Comparison of ENCODE assay signal across 8 mouse cellular contexts in genomic region chr12:99457521-99458205, GRCm38 (mm10).
DNase-seq lines count a peak whose midpoint lies in the region; ATAC-seq and TF ChIP-seq lines count a peak whose summit lies in the region.

No protein-coding gene starts in this region.

- 29% methylated on average over 10 of the region's 10 CpGs for WGBS in heart, embryonic 15.5 days
- 60% methylated on average over 10 of the region's 10 CpGs for WGBS in forebrain, embryonic 13.5 days

- no peak for TF ChIP-seq EP300 in MEL (IDR thresholded peaks at IDR 0.05; ENCODE audit: low read depth in 1 of 2, low read length in 2 of 2)

- peak overlapping the region; percentile 26; the same call in 1 of the 2 replicates for H3K27ac ChIP-seq in heart, embryonic 15.5 days
- no peak overlapping the region for H3K27ac ChIP-seq in MEL (ENCODE audit: control insufficient read depth, low read depth, low read length)
- peak overlapping the region; percentile 41; the same call in 1 of the 2 replicates for H3K27ac ChIP-seq in forebrain, embryonic 13.5 days

- H3K9ac ChIP-seq in heart, embryonic 15.5 days: no peak overlapping the region
- no peak overlapping the region for H3K9ac ChIP-seq in MEL (ENCODE audit: control insufficient read depth, low read depth, low read length, poor library complexity, severe bottlenecking)
- H3K9ac ChIP-seq in forebrain, embryonic 13.5 days: no peak overlapping the region

- H3K36me3 ChIP-seq in heart, embryonic 15.5 days: no peaks in the 10 kb centered on the region
- H3K36me3 ChIP-seq in MEL (ENCODE audit: control insufficient read depth in 1 of 2, insufficient read depth in 2 of 2, low read length in 2 of 2): no peaks in the 10 kb centered on the region; a peak in 1 of 4 replicates
- no peaks in the 10 kb centered on the region for H3K36me3 ChIP-seq in forebrain, embryonic 13.5 days (ENCODE audit: poor library complexity, severe bottlenecking)

- peaks cover 14% of the 10 kb centered on the region for H3K4me1 ChIP-seq in heart, embryonic 15.5 days (replicated peaks)
- no peaks in the 10 kb centered on the region; a peak in 1 of 4 replicates for H3K4me1 ChIP-seq in MEL (ENCODE audit: control insufficient read depth in 1 of 2, insufficient read depth in 2 of 2, low read length in 2 of 2)
- peaks cover 24% of the 10 kb centered on the region for H3K4me1 ChIP-seq in forebrain, embryonic 13.5 days

- DNase-seq in heart, postnatal 14 days: no peak
- DNase-seq in MEL (ENCODE audit: low read depth, low spot score): peak; percentile 12
- no peak for DNase-seq in T-cell, adult 2 months (ENCODE audit: low spot score)
- no peak for DNase-seq in adrenal gland, adult (ENCODE audit: inconsistent age in 2 of 2, low spot score in 1 of 2)

- H3K4me3 ChIP-seq in heart, embryonic 15.5 days: no peak overlapping the region
- no peak overlapping the region for H3K4me3 ChIP-seq in MEL (ENCODE audit: control insufficient read depth in 1 of 2, insufficient read depth in 1 of 2, low read depth in 2 of 2, low read length in 2 of 2)
- no peak overlapping the region for H3K4me3 ChIP-seq in forebrain, embryonic 13.5 days

- H3K9me3 ChIP-seq in heart, embryonic 15.5 days (replicated peaks): no peaks in the 10 kb centered on the region
- no peaks in the 10 kb centered on the region for H3K9me3 ChIP-seq in MEL (replicated peaks; ENCODE audit: insufficient read depth, low read length)
- no peaks in the 10 kb centered on the region for H3K9me3 ChIP-seq in forebrain, embryonic 13.5 days (replicated peaks)

- peak overlapping the region; percentile 36 for H3K4me2 ChIP-seq in heart, embryonic 15.5 days
- peak overlapping the region; percentile 30 for H3K4me2 ChIP-seq in forebrain, embryonic 13.5 days

- intact Hi-C loops in heart, postnatal 14 days (cut with DNase I): no loop called here

- peak; percentile 50; the same call in 1 of the 2 replicates for ATAC-seq in heart, embryonic 15.5 days (replicated peaks; ENCODE audit: insufficient number of reproducible peaks, insufficient read depth, low FRiP score, low read depth)
- peak; percentile 87 for ATAC-seq in forebrain, embryonic 13.5 days
- peak; percentile 93 for ATAC-seq in megakaryocyte-erythroid progenitor cell, adult 5-6 weeks (replicated peaks; ENCODE audit: low FRiP score, low TSS enrichment, poor library complexity, severe bottlenecking)
- ATAC-seq in activated CD4-positive, CD25-positive, alpha-beta regulatory T cell, adult 4 months: no peak

- no peak for TF ChIP-seq POLR2A in MEL (IDR thresholded peaks at IDR 0.05; ENCODE audit: control insufficient read depth in 1 of 2, insufficient read depth in 1 of 2, low read depth in 1 of 2, low read length in 2 of 2, poor library complexity in 1 of 2)

- H3K79me2 ChIP-seq in MEL (ENCODE audit: control insufficient read depth, insufficient read depth, low read length, poor library complexity): no peaks in the 10 kb centered on the region

- TF ChIP-seq CTCF in MEL (IDR thresholded peaks at IDR 0.05 in 2 of 3, conservative IDR thresholded peaks at IDR 0.05 in 1 of 3; ENCODE audit: control insufficient read depth in 1 of 3, insufficient read depth in 1 of 3, low read depth in 2 of 3, low read length in 3 of 3, poor library complexity in 1 of 3, severe bottlenecking in 1 of 3): no peak

- no peaks in the 10 kb centered on the region for H3K27me3 ChIP-seq in heart, embryonic 15.5 days
- H3K27me3 ChIP-seq in MEL (ENCODE audit: control insufficient read depth in 1 of 2, insufficient read depth in 2 of 2, low read length in 2 of 2): no peaks in the 10 kb centered on the region
- H3K27me3 ChIP-seq in forebrain, embryonic 13.5 days: no peaks in the 10 kb centered on the region

- TF ChIP-seq RAD21 in MEL (IDR thresholded peaks at IDR 0.05; ENCODE audit: low read depth, low read length): no peak

TF ChIP-seq in MEL, 35 proteins besides CTCF, POLR2A, EP300 and RAD21:
- TF ChIP-seq USF2 (IDR thresholded peaks at IDR 0.05; ENCODE audit: borderline replicate concordance in 1 of 2, insufficient read depth in 1 of 2, low read depth in 1 of 2, low read length in 2 of 2) (no peak), E2F4 (IDR thresholded peaks at IDR 0.05; ENCODE audit: borderline replicate concordance, low read depth, low read length) (no peak), MAX (IDR thresholded peaks at IDR 0.05; ENCODE audit: low read length) (no peak), POLR2AphosphoS5 (IDR thresholded peaks at IDR 0.05; ENCODE audit: borderline replicate concordance, low read depth, low read length) (no peak), JUND (IDR thresholded peaks at IDR 0.05; ENCODE audit: low read depth, low read length) (no peak), KAT2A (conservative IDR thresholded peaks at IDR 0.05; ENCODE audit: low read depth, low read length) (no peak), GABPA (IDR thresholded peaks at IDR 0.05; ENCODE audit: low read depth, low read length) (no peak), MAZ (IDR thresholded peaks at IDR 0.05; ENCODE audit: low read depth, low read length) (no peak)
TF ChIP-seq in MEL: peak in this region for 0.
